Mouse (Mus musculus) neural tube, embryonic 15.5 days (tissue): ENCODE results near the gene Gfral. TPM values are rescaled to one million over a fixed set of nuclear protein-coding genes. Genes with fewer than 3 reads are reported as not detected.

Source experiments
- polyA plus RNA-seq: library from polyadenylated mRNA; unstranded; fragments of >200 nt; fragmentation: Nextera tagmentation; extraction: Ambion mirVana; gene quantifications from 2 replicates; pipeline ENCODE4 v1.2.1, GENCODE M21; 2015

Gfral gene
- polyA plus RNA-seq, 1 experiment from 2014 or later, result not detected

Other genes with a start within 250 kb of the Gfral start
- gene Hmgcll1, start 198.8 kb downstream of the Gfral start, polyA plus RNA-seq, result 21.5 and 21.9 TPM in 2 replicates
- gene Hcrtr2, start 110.2 kb upstream of the Gfral start, polyA plus RNA-seq, result 9.1 and 10.2 TPM in 2 replicates